Mouse (Mus musculus) v-Abl transformed pro-B cells (cell line): Measurements from ENCODE around the gene Bmp7.

Experiments used
- in situ Hi-C, 2 experiments: fragments of 400-800 bp; cut with MboI; formaldehyde crosslinking; loops; one replicate each; pipeline ENCODE4 v1.15.1; 2025; ENCODE audit not compliant: unreplicated experiment in 2 of 2

Bmp7 gene

GRCm38 (mm10) chr2:172950119-172950676 is 10.1 kb upstream of the Bmp7 start:
- in situ Hi-C loops = no loop called here

DNA sequence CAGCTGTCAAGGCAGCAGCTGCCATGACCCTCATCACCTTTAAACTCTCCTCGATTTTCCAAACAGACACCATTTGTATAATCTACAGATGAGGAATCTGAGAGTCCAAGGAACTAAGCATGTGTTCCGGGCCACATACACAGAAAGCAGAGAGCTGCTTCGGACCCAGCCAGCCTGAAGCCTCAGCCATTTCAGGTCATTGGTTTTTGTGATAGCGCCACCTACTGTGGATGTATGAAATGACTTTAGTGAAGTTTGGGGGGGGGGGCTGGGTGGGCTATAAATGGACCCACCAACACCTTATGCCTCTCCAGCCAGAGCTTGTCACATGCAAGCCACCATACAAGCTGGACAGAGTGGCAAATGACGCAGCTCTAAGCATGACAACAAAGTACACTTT is 8.9 kb upstream of the Bmp7 start:
- in situ Hi-C loops = no loop called here

- in situ Hi-C loops = no loop called here
Observed at GRCm38 (mm10) chr2:172940799-172941163, 660 bp upstream of the Bmp7 start.

GRCm38 (mm10) chr2:172939639-172940002 is 500 bp downstream of the Bmp7 start:
- in situ Hi-C loops = no loop called here

GRCm38 (mm10) chr2:172938761-172939638 is 1.1 kb downstream of the Bmp7 start:
- in situ Hi-C loops = no loop called here

DNA sequence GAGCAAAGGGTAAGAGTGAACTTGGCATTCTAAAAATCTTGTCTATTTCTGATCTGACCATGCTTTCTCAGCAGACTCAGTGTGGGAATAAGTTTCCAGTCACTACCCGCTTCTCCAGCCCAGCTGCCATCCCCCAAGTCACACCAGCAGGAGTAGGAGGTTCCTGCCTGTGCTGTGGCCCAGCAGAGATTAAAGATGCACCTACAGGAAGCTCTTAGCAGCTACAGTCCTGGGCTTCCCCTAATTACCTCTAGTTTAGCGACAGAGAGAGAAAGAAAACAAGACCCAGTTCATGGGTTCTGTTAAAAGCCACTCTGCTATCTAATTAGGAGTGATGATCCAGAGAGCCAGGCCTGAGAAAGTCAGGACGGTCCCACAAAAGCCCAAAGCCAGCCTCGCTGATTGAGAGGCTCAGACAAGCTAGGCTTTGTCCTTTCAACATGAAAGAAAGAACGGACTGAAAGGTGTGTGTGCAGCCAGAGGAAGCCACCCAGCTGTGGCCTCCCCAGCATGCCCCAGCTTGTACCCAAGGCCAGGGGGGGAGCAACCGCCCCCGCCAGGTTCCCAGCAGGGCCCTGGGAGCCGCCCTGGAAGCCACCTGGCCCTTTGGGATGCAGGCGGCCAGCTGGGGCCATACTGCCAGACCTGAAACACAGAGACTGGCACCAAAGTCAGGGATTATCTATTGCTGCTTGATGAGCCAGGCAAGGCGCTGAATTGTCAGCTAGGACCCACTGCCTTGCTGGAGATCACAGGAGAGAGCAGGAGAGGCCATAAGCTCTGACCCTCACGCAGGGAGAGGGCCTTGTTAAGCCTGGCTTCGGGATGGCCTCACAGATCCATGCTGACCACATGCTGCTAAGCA is 2.6 kb downstream of the Bmp7 start:
- in situ Hi-C loops = no loop called here

GRCm38 (mm10) chr2:172936844-172937243 is 3.3 kb downstream of the Bmp7 start:
- in situ Hi-C loops = no loop called here

GRCm38 (mm10) chr2:172935776-172936562 is 4.2 kb downstream of the Bmp7 start:
- in situ Hi-C loops = no loop called here

- in situ Hi-C loops = no loop called here
Observed at GRCm38 (mm10) chr2:172934891-172935740, 5.0 kb downstream of the Bmp7 start.

DNA sequence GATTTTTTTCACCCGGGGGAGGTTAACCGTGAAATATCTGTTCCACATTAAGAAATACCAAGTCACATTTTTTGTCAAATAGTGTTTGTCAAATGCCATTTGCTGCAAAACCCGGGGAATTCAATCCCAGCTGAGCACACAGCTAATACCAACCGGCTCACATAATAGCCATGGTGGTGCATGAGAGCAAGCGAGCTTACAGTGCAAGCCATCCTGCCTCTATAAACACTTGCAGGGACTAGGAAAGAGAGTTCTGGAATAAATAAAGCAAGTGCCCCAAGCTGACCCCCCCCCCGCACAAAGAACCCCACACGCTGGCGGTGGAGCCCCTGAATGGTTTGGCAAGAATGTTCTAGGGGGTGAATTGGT is 5.7 kb downstream of the Bmp7 start:
- in situ Hi-C loops = no loop called here

DNA sequence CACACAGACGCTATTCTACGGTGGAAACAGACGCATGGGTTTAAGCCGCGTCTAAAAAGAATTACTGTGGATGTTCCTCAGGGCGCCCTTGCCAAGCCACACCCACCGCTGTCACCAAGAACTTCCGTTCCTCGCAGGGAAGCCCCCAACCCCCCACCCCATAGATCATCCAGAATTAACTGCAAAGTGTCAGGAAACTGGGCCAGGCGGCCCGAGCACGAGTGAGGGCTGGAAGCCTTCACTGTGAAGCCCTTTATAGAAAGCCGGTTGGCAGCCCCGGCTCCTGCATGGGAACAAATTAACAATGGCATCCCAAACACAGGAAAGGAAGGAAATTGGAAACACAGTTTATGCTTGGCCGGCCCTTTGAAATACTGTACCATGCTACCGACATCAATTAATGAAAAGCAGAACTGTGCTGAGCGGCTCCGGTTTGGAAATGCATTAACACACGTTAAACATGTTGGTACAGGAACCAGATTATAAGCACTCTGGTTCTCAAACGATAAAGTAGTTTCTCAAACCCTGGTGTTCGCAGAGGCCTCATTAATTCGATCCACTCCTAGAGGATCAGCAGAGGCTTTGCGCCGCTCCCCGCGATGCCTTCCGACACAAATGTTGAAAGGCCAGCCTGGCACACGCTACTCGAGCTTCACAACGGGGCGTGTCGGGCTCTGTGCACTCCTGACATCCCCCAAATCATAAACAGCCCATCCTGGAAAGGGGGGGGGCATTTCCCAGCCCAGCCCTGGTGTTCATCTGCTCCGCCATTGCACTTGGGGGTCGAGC is 6.3 kb downstream of the Bmp7 start:
- in situ Hi-C loops = no loop called here

GRCm38 (mm10) chr2:172931137-172931898 is 8.8 kb downstream of the Bmp7 start:
- in situ Hi-C loops = no loop called here

- in situ Hi-C loops = no loop called here
Observed at GRCm38 (mm10) chr2:172929905-172930436, 10.2 kb downstream of the Bmp7 start.

DNA sequence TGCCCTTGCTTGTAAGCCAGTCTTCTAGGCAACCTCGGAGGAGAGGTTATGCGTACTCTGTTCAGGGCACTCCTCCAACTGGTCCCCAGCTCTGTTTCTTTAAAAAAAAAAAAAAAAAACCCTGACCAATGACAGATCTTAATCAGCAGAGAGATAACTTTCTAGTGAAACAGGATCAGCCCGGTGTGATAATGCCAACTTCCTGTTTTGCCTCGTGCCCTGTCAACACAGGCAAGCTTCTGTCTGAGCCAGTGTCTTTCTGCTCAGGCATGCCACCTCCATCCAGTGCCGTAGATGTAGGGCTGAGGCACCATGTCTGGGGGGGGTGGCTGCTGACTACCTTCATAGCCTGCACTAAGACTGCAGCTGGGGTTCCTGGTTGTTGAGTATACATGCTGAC is 12.5 kb downstream of the Bmp7 start:
- in situ Hi-C loops = no loop called here

- in situ Hi-C loops = no loop called here
Observed at GRCm38 (mm10) chr2:172926311-172926710, 13.8 kb downstream of the Bmp7 start.

GRCm38 (mm10) chr2:172924961-172925360 is 15.2 kb downstream of the Bmp7 start:
- in situ Hi-C loops = no loop called here

DNA sequence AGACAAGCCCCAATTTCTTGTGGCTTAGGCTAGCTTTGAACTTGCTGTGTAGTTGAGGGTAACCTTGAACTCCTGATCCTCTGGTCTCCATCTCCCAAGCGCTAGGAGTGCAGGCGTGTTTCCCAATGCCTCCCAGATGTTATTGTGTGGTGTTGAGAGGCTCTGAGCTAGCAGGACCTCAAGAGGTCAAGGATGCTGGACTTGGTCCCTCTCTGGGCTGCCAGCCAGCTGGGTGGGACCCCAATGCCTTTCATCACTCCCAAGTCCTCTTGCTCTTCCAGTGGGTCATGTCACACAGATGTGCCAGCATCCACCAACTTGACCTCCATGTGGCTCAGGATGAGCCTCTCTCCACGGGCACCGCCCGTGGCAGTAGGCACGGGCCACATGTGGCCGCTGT is 16.9 kb downstream of the Bmp7 start:
- in situ Hi-C loops = no loop called here

- in situ Hi-C loops = no loop called here
Observed at GRCm38 (mm10) chr2:172922597-172922996, 17.5 kb downstream of the Bmp7 start.
